Mouse (Mus musculus) heart, embryonic 10.5 days (tissue): ENCODE results near the gene Brd3. TPM values are rescaled to one million over a fixed set of nuclear protein-coding genes. Genes with fewer than 3 reads are reported as not detected.

Experiments
- DNase-seq: peaks from one replicate; pipeline ENCODE4 v3.0.0-alpha.2; 2017; ENCODE audit warnings: low spot score
- H3K27ac ChIP-seq: fragments of 300-500 bp; sonication (generic); 2 replicates; pipeline ENCODE4 v1.5.1; 2016; ENCODE audit warnings: mild to moderate bottlenecking
- H3K27me3 ChIP-seq: fragments of 300-500 bp; sonication (generic); 2 replicates; pipeline ENCODE4 v1.6.1; 2016; ENCODE audit warnings: mild to moderate bottlenecking; ENCODE audit not compliant: poor library complexity, insufficient read depth, severe bottlenecking
- H3K36me3 ChIP-seq: fragments of 300-500 bp; sonication (generic); 2 replicates; pipeline ENCODE4 v1.6.1; 2016; ENCODE audit warnings: mild to moderate bottlenecking, moderate library complexity
- H3K4me1 ChIP-seq: fragments of 300-500 bp; sonication (generic); 2 replicates; pipeline ENCODE4 v1.6.1; 2016; ENCODE audit warnings: mild to moderate bottlenecking
- H3K4me3 ChIP-seq: fragments of 300-500 bp; sonication (generic); 2 replicates; pipeline ENCODE4 v1.5.1; 2016; ENCODE audit warnings: mild to moderate bottlenecking, moderate library complexity
- H3K9me3 ChIP-seq: fragments of 300-500 bp; sonication (generic); 2 replicates; pipeline ENCODE4 v1.6.1; 2016; ENCODE audit warnings: mild to moderate bottlenecking, moderate library complexity
- WGBS: fragments of 180-500 bp; shearing (Covaris S2); methylation state at CpG from one replicate; pipeline ENCODE4 v1.1.7; 2016; 5-methylcytosine and 5-hydroxymethylcytosine counted together
- polyA plus RNA-seq: library from polyadenylated mRNA; unstranded; fragments of >200 nt; fragmentation: Nextera tagmentation; extraction: Ambion mirVana; gene quantifications from 2 replicates; pipeline ENCODE4 v1.2.1, GENCODE M21; 2016

Brd3 gene
- polyA plus RNA-seq, 1 experiment from 2014 or later: 135 TPM

DNA sequence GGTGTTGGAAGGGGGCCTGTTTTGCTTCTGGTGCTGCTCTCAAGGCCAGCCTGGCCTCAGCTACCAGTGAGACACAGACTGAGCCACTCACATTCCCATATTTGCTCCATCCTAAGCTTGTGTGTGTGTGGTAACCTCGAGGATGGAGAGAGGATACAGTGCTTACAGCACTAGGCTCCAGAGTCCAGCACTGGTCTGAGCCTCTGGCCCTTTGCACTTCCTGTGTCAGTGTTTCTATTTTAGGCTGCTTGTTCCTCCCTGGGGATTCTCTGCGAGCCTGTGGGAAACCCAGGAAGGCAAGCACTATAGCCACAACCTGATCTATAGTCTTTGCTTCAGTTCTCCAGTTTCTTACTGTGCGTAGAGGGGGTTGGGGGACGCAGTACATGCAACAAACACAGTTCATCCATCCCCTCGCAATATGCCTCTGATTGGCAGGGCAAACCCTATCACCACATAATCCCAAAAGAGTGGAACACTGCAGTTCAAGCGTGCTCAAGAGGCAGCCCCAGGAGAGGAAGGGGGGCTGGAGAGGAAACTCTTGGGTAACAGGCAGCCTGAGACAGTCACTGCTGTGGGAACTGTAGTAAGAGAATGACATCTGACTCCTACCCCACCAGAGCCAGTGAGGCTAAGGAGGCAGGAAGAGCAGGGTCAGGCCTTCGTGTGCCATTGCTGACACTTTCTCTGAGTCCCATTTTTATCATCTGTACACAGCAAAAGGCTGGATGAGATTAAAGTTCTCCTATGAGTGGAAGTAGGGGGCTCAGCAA lies 3.2 kb downstream of the Brd3 start:
- 49% methylated on average over 7 of the region's 7 CpGs for WGBS
- Histone ChIP-seq H3K27me3 (no peaks in the 10 kb centered on the region), H3K36me3 (no peaks in the 10 kb centered on the region), H3K9me3 (no peaks in the 10 kb centered on the region), H3K27ac (peak overlapping the region; percentile 86), H3K4me3 (no peak overlapping the region), H3K4me1 (peaks cover 42% of the 10 kb centered on the region)
- no peak for DNase-seq

DNA sequence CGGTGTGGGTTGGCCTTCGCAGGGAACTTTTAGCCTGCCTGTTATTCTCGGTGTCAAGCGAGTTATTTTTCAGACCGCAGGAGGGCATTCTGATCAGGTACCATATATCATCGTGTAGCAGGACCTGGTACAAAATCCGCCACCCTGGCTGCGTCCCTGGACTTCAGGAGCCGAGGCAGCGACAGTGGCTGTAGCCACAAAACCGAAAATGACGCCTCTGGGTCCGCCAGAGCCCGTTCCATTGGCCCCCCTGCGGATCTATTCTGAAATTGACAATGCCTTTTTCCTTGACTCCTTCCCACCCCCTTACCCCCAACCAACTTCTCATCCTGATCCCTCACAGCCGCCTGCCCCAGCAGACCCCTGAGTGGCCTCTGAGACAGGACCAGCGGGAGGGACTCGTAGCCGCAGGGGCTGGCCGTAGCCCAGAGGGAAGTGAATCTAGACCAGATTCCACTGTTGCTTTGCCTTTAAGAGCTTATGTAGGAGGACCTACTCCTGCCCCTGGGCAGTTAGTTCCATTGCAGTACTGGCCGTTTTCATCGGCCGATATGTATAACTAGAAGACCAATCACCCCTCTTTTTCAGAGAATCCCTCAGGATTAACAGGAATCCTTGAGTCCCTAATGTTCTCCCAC lies 11.0 kb downstream of the Brd3 start:
- 61% methylated on average over 23 of the region's 23 CpGs for WGBS
- H3K27me3 ChIP-seq: no peaks in the 10 kb centered on the region
- no peak for DNase-seq
- H3K27ac ChIP-seq: 0 out of 2 replicates have a peak overlapping the region, but pooled peaks have one; percentile 17
- peak overlapping the region; percentile 35 for H3K4me3 ChIP-seq
- no peaks in the 10 kb centered on the region for H3K4me1 ChIP-seq
- no peaks in the 10 kb centered on the region for H3K9me3 ChIP-seq
- no peaks in the 10 kb centered on the region; the same call in 1 of the 2 replicates for H3K36me3 ChIP-seq

GRCm38 (mm10) chr2:27493971-27494370 lies 13.5 kb downstream of the Brd3 start:
- no peaks in the 10 kb centered on the region for H3K4me1 ChIP-seq
- no peak overlapping the region for H3K4me3 ChIP-seq
- no peak for DNase-seq
- no peaks in the 10 kb centered on the region; the same call in 1 of the 2 replicates for H3K36me3 ChIP-seq
- H3K27me3 ChIP-seq: no peaks in the 10 kb centered on the region
- H3K27ac ChIP-seq: no peak overlapping the region
- H3K9me3 ChIP-seq: no peaks in the 10 kb centered on the region
- 87% methylated on average over 3 of the region's 3 CpGs for WGBS

DNA sequence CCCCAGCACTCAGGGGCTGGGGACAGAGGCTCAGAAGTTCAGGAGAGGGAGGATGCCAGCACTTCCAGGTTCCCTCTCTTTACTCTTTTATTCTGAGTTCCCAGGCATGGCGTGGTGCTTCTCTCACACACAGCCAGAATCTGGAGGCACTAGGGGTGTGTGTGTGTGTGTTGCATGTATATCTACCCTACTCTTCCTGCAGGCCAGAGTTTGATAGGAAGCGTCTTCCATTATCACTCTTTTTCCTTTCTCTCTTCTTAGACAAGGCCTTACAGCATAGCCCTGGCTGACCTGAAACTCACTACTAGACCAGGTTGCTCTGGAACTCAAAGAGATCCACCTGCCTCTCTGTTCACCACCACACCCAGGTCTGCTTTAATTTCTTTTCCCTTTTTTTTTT lies 16.5 kb downstream of the Brd3 start:
- no peaks in the 10 kb centered on the region for H3K27me3 ChIP-seq
- no peak overlapping the region for H3K27ac ChIP-seq
- 68% methylated on average over 2 of the region's 2 CpGs for WGBS
- no peaks in the 10 kb centered on the region for H3K36me3 ChIP-seq
- DNase-seq: no peak
- H3K9me3 ChIP-seq: no peaks in the 10 kb centered on the region
- no peak overlapping the region for H3K4me3 ChIP-seq
- H3K4me1 ChIP-seq: peaks cover 9% of the 10 kb centered on the region

GRCm38 (mm10) chr2:27488362-27488761 lies 19.1 kb downstream of the Brd3 start:
- H3K36me3 ChIP-seq: no peaks in the 10 kb centered on the region
- H3K27me3 ChIP-seq: no peaks in the 10 kb centered on the region
- H3K4me3 ChIP-seq: no peak overlapping the region
- H3K4me1 ChIP-seq: peaks cover 9% of the 10 kb centered on the region
- no peaks in the 10 kb centered on the region for H3K9me3 ChIP-seq
- H3K27ac ChIP-seq: no peak overlapping the region
- no peak for DNase-seq
- WGBS: 84% methylated on average over 1 of the region's 1 CpGs

DNA sequence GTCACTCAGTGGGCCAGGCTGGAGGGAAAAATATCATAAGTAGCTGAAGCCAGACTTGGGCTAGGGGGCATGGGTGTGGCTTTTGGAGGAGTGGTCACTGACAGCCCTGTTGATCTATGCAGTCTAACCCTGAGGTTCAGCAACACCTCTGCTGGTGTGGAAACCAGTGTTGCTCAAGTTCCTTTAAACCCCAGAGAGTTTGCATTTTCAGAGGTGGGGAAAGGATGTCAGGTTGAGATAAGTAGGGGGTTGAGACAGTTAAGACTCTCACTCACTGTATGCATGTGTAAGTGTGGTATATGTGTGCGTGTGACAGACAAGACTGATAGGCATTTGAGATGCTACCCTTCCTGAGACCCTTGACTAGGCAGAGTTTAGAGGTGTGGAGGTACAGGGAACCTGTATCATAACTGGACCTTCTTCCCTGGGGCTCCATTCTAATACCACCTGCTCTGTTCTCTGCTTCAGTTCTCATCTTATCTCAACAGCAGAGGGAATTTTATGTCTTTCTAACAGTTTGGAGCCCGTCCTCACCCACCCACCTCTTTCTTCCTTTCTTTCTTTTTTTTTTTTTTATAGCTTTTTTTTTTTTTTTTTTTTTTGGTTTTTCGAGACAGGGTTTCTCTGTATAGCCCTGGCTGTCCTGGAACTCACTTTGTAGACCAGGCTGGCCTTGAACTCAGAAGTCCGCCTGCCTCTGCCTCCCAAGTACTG lies 20.0 kb downstream of the Brd3 start:
- 72% methylated on average over 3 of the region's 4 CpGs for WGBS
- Histone ChIP-seq H3K4me3 (no peak overlapping the region), H3K27ac (no peak overlapping the region), H3K9me3 (no peaks in the 10 kb centered on the region), H3K4me1 (peaks cover 9% of the 10 kb centered on the region), H3K27me3 (no peaks in the 10 kb centered on the region), H3K36me3 (no peaks in the 10 kb centered on the region)
- DNase-seq: no peak

GRCm38 (mm10) chr2:27486725-27487124 lies 20.7 kb downstream of the Brd3 start:
- no peaks in the 10 kb centered on the region for H3K9me3 ChIP-seq
- WGBS: 60% methylated on average over 4 of the region's 4 CpGs
- no peaks in the 10 kb centered on the region for H3K27me3 ChIP-seq
- no peaks in the 10 kb centered on the region for H3K36me3 ChIP-seq
- no peak overlapping the region for H3K27ac ChIP-seq
- no peak overlapping the region for H3K4me3 ChIP-seq
- peaks cover 9% of the 10 kb centered on the region for H3K4me1 ChIP-seq
- no peak for DNase-seq

GRCm38 (mm10) chr2:27482265-27482861 lies 25.1 kb downstream of the Brd3 start:
- Histone ChIP-seq H3K4me3 (no peak overlapping the region), H3K9me3 (no peaks in the 10 kb centered on the region), H3K27ac (no peak overlapping the region), H3K4me1 (peaks cover 12% of the 10 kb centered on the region), H3K36me3 (no peaks in the 10 kb centered on the region), H3K27me3 (no peaks in the 10 kb centered on the region)
- DNase-seq: no peak
- 83% methylated on average over 7 of the region's 7 CpGs for WGBS

DNA sequence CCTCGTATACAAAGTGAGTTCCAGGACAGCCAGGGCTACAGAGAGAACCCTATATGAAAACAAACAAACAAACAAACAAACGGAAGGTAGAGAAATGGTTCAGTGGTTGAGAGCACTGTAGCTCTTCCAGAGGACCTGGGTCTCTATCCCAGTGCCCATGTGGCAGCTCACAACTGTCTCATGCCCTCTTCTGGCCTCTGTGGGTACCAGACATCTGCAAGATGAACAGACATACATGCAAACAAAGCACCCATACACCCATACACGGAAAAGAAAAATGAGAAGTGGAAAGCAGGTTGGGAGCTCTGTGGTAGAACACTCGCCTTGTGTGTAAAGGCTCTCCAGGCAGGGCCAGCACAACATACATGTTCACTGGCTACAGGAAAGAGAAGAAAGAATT lies 27.1 kb downstream of the Brd3 start:
- DNase-seq: no peak
- H3K4me3 ChIP-seq: no peak overlapping the region
- H3K9me3 ChIP-seq: no peaks in the 10 kb centered on the region
- H3K36me3 ChIP-seq: no peaks in the 10 kb centered on the region
- no peaks in the 10 kb centered on the region for H3K27me3 ChIP-seq
- H3K27ac ChIP-seq: no peak overlapping the region
- peaks cover 13% of the 10 kb centered on the region for H3K4me1 ChIP-seq
- WGBS: 66% methylated on average over 4 of the region's 4 CpGs

DNA sequence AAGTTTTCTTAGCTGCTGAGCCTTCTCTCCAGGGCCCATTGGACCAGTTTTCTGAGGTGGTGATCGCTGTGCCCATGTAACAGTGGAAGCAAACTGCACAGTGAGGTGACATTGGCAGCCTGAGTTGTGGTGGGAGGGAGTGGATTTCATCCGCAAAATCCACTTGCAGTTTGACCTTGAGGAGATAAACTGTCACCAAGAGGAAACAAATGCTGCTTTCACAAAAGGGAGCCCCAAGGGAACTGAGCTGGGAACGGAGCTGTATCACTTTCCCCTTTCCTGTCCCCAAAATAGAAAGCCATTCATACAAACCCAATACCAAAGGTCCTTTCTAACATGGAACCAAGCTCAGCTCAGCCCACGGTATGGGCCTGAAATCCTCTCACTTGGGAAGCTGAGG lies 27.6 kb downstream of the Brd3 start:
- Histone ChIP-seq H3K4me3 (no peak overlapping the region), H3K9me3 (no peaks in the 10 kb centered on the region), H3K4me1 (peaks cover 13% of the 10 kb centered on the region), H3K36me3 (no peaks in the 10 kb centered on the region), H3K27me3 (no peaks in the 10 kb centered on the region), H3K27ac (no peak overlapping the region)
- DNase-seq: no peak
- WGBS: 68% methylated on average over 4 of the region's 4 CpGs

DNA sequence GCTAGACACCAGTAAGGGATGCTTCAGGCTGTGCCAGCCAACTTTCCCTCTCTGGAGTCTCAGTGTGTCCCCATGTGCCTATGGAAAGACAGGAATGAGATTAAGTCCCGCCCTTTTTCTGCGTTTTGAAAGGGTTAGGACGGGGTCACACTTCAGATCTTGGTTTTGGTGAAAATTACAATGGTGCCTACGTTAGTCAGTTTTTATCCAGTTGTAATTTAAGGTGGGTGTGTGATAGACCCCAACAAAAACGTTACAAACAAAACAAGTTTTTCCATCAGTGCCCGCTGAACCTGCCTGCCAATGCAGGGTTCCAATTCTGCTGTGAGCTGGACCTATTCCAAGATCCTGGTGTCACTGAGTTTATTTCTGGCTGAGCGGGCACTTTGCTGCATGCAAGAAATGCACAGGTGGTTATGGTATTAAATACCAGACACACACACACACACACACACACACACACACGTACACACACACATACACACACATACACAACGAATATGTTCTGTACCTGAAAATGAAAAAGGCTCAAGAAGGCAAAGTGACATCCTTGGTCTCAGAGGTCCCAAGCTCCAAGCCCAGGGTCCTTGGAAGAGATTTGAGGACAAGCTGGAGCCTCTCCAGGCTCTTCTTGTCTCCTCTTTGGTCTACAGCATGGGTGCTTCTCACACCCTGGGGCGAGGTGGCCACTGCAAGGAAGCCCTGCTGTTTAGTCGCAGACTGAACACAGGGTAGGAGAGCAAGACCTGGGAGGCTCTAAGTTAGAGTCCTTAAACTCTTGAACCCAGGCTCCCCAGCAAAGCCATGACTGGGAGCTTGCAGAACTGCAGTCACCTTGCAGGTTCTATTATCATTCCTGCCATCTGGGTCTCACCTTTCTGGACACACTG lies 30.9 kb downstream of the Brd3 start:
- Histone ChIP-seq H3K9me3 (no peaks in the 10 kb centered on the region), H3K4me1 (peaks cover 40% of the 10 kb centered on the region), H3K36me3 (peaks cover 16% of the 10 kb centered on the region), H3K27ac (peak overlapping the region; percentile 87), H3K27me3 (no peaks in the 10 kb centered on the region), H3K4me3 (peak overlapping the region; percentile 97)
- WGBS: 33% methylated on average over 11 of the region's 11 CpGs
- DNase-seq: no peak
